In genomic region chr10:43220910-43221625, GRCm38 (mm10) we compare ENCODE assay signal across 8 mouse cellular contexts. TPM values are rescaled to one million over a fixed set of nuclear protein-coding genes. Genes with fewer than 3 reads are reported as not detected.
DNase-seq lines count a peak whose midpoint lies in the region; ATAC-seq and TF ChIP-seq lines count a peak whose summit lies in the region.

Pdss2 (plus strand) TSS chr10:43221486.

- peak; percentile 96 for ATAC-seq in heart, embryonic 13.5 days (ENCODE audit: extremely low read depth, insufficient number of reproducible peaks, low FRiP score, low TSS enrichment)
- peak; percentile 95 for ATAC-seq in liver, embryonic 12.5 days
- peak; percentile 98 for ATAC-seq in stomach, embryonic 15.5 days (ENCODE audit: insufficient read depth, low FRiP score, low read depth)

- WGBS in heart, embryonic 13.5 days, result 0% methylated on average over 50 of the region's 50 CpGs
- under 1% methylated on average over 50 of the region's 50 CpGs for WGBS in liver, embryonic 12.5 days (ENCODE audit: insufficient replicate concordance)
- under 1% methylated on average over 50 of the region's 50 CpGs for WGBS in stomach, embryonic 15.5 days

- H3K27me3 ChIP-seq in C2C12 (ENCODE audit: control insufficient read depth, insufficient read depth, insufficient read length), result no peaks in the 10 kb centered on the region
- no peaks in the 10 kb centered on the region for H3K27me3 ChIP-seq in erythroblast, embryonic 14.5 days (ENCODE audit: control insufficient read depth)
- no peaks in the 10 kb centered on the region for H3K27me3 ChIP-seq in heart, embryonic 13.5 days (replicated peaks)
- no peaks in the 10 kb centered on the region for H3K27me3 ChIP-seq in liver, embryonic 12.5 days (replicated peaks)
- no peaks in the 10 kb centered on the region for H3K27me3 ChIP-seq in stomach, embryonic 15.5 days (replicated peaks)

- DNase-seq in brain, embryonic 14.5 days (ENCODE audit: low read depth), result peak; percentile 98
- DNase-seq in kidney, postnatal 10 days, result peak; percentile 96
- DNase-seq in natural killer cell, adult 2 months (ENCODE audit: low spot score in 2 of 2), result peak; percentile 87 to 89

- H3K27ac ChIP-seq in heart, embryonic 13.5 days (replicated peaks), result peak within 1 kb of the TSS; percentile 95
- peak within 1 kb of the TSS; percentile 88 for H3K27ac ChIP-seq in liver, embryonic 12.5 days
- peak within 1 kb of the TSS; percentile 92 for H3K27ac ChIP-seq in stomach, embryonic 15.5 days

- H3K79me2 ChIP-seq in C2C12 (ENCODE audit: control insufficient read depth, insufficient read depth), result peaks cover 48% of the 10 kb centered on the region

- H3K9me3 ChIP-seq in erythroblast, embryonic 14.5 days (ENCODE audit: control insufficient read depth, low read length), result no peaks in the 10 kb centered on the region
- no peaks in the 10 kb centered on the region for H3K9me3 ChIP-seq in heart, embryonic 13.5 days
- no peaks in the 10 kb centered on the region for H3K9me3 ChIP-seq in liver, embryonic 12.5 days (replicated peaks)
- no peaks in the 10 kb centered on the region for H3K9me3 ChIP-seq in stomach, embryonic 15.5 days

- H3K4me2 ChIP-seq in heart, embryonic 13.5 days, result peak within 1 kb of the TSS; percentile 96
- peak within 1 kb of the TSS; percentile 91 for H3K4me2 ChIP-seq in liver, embryonic 12.5 days
- peak within 1 kb of the TSS; percentile 73 for H3K4me2 ChIP-seq in stomach, embryonic 15.5 days

- peaks cover 33% of the 10 kb centered on the region for H3K4me1 ChIP-seq in erythroblast, embryonic 14.5 days (ENCODE audit: control insufficient read depth)
- peaks cover 12% of the 10 kb centered on the region for H3K4me1 ChIP-seq in heart, embryonic 13.5 days
- peaks cover 28% of the 10 kb centered on the region for H3K4me1 ChIP-seq in liver, embryonic 12.5 days
- H3K4me1 ChIP-seq in stomach, embryonic 15.5 days, result 0 out of 2 replicates have a peak, but pooled peaks cover 3% of the 10 kb centered on the region

- no peaks in the 10 kb centered on the region for H3K36me3 ChIP-seq in C2C12 (ENCODE audit: control insufficient read depth, insufficient read depth)
- peaks cover 3% of the 10 kb centered on the region; the same call in 1 of the 2 replicates for H3K36me3 ChIP-seq in erythroblast, embryonic 14.5 days (ENCODE audit: control insufficient read depth)
- no peaks in the 10 kb centered on the region for H3K36me3 ChIP-seq in heart, embryonic 13.5 days
- peaks cover 5% of the 10 kb centered on the region; the same call in 1 of the 2 replicates for H3K36me3 ChIP-seq in liver, embryonic 12.5 days
- no peaks in the 10 kb centered on the region for H3K36me3 ChIP-seq in stomach, embryonic 15.5 days

- peak within 1 kb of the TSS; percentile 89 for H3K4me3 ChIP-seq in C2C12 (ENCODE audit: insufficient read depth, poor library complexity, severe bottlenecking)
- peak within 1 kb of the TSS; percentile 78 for H3K4me3 ChIP-seq in erythroblast, embryonic 14.5 days (replicated peaks)
- H3K4me3 ChIP-seq in heart, embryonic 13.5 days, result peak within 1 kb of the TSS; percentile 89
- peak within 1 kb of the TSS; percentile 92 for H3K4me3 ChIP-seq in liver, embryonic 12.5 days
- peak within 1 kb of the TSS; percentile 70 for H3K4me3 ChIP-seq in stomach, embryonic 15.5 days (replicated peaks)

- TF ChIP-seq POLR2A in brain, embryonic 14.5 days (IDR thresholded peaks at IDR 0.05; ENCODE audit: borderline replicate concordance, extremely low read depth, insufficient read depth, insufficient read length, poor library complexity, severe bottlenecking), result peak; percentile 74; the same call in 1 of the 2 replicates

- H3K9ac ChIP-seq in heart, embryonic 13.5 days, result peak within 1 kb of the TSS; percentile 97
- H3K9ac ChIP-seq in liver, embryonic 12.5 days, result peak within 1 kb of the TSS; percentile 95
- H3K9ac ChIP-seq in stomach, embryonic 15.5 days, result peak within 1 kb of the TSS; percentile 65

- no peak for TF ChIP-seq CTCF in C2C12 (IDR thresholded peaks at IDR 0.05; ENCODE audit: control insufficient read depth, insufficient read depth, insufficient read length)
- no peak for TF ChIP-seq CTCF in brain, embryonic 14.5 days (IDR thresholded peaks at IDR 0.05; ENCODE audit: borderline replicate concordance, extremely low read depth, insufficient read depth, insufficient read length)

- peak within 1 kb of the TSS; percentile 91 for H3ac ChIP-seq in C2C12 (ENCODE audit: control insufficient read depth, insufficient read length, low read depth)

- peaks cover 15% of the 10 kb centered on the region for H3K79me3 ChIP-seq in C2C12 (ENCODE audit: low read depth)

TF ChIP-seq in C2C12, 6 proteins besides CTCF, POLR2A, EP300 and RAD21:
- no peak for TF ChIP-seq FOSL1 (IDR thresholded peaks at IDR 0.05; ENCODE audit: insufficient read depth, low read length, poor library complexity, severe bottlenecking)
- TF ChIP-seq MYOD1 (IDR thresholded peaks at IDR 0.05; ENCODE audit: control insufficient read depth, insufficient read length, low read depth), result no peak
- TF ChIP-seq CEBPB (IDR thresholded peaks at IDR 0.05; ENCODE audit: low read depth), result no peak
- no peak for TF ChIP-seq MYOG (IDR thresholded peaks at IDR 0.05; ENCODE audit: control insufficient read depth, extremely low read depth, insufficient read length)
- TF ChIP-seq USF1 (IDR thresholded peaks at IDR 0.05; ENCODE audit: low read depth), result no peak

RNA-seq across cellular contexts. Expression of gene Pdss2, which starts in this region (rescaled TPM):
- polyA plus RNA-seq in C2C12 (2012; fragmentation: generic; extraction: Trizol), result 7.5 TPM
- polyA plus RNA-seq in brain, embryonic 14.5 days (2012; rRNA removed), result 12.3 and 12.6 TPM in 2 replicates
- polyA plus RNA-seq in erythroblast, embryonic 14.5 days (2012), result 0.33 and 0.46 TPM in 2 replicates
- polyA plus RNA-seq in heart, embryonic 13.5 days (2015; fragmentation: Nextera tagmentation; extraction: Ambion mirVana), result 9.7 and 11.4 TPM in 2 replicates
- 10.1 and 10.2 TPM in 2 replicates for polyA plus RNA-seq in liver, embryonic 12.5 days (2016; fragmentation: Nextera tagmentation; extraction: Ambion mirVana)
- polyA plus RNA-seq in stomach, embryonic 15.5 days (2015; fragmentation: Nextera tagmentation; extraction: Ambion mirVana), result 12.7 and 14.3 TPM in 2 replicates

Comparison
In these comparisons a context has a peak if more than half of its experiments do, and no peak if none do; other contexts are left out.
1. Peak in every context shown above with its lines: DNase-seq, ATAC-seq, H3K4me3 ChIP-seq and H3K27ac ChIP-seq.